Mouse (Mus musculus): ENCODE results near the gene Lipt2.

- TF ChIP-seq CTCF (IDR thresholded peaks at IDR 0.05) (no peak), POLR2A (IDR thresholded peaks at IDR 0.05; ENCODE audit: insufficient read depth, low read depth, low read length) (no peak)
These were observed 47.1 kb downstream of the Lipt2 start for GRCm38 (mm10) chr7:100206144-100206543.

Measured in heart, adult 2 months (tissue).